Mouse (Mus musculus) right cerebral cortex, adult 2 months (tissue): Measurements from ENCODE around the gene Sap30.
"Not testable (repeated sequence)": the region's sequence is repeated elsewhere in the genome, so short reads cannot be mapped to it uniquely, and the experiment has no call there.

Experiments
- DNase-seq, 2 experiments: peaks; one replicate each; pipeline ENCODE4 v3.0.0; 2021 to 2022; ENCODE audit warnings: low spot score in 2 of 2

The Sap30 gene

DNA sequence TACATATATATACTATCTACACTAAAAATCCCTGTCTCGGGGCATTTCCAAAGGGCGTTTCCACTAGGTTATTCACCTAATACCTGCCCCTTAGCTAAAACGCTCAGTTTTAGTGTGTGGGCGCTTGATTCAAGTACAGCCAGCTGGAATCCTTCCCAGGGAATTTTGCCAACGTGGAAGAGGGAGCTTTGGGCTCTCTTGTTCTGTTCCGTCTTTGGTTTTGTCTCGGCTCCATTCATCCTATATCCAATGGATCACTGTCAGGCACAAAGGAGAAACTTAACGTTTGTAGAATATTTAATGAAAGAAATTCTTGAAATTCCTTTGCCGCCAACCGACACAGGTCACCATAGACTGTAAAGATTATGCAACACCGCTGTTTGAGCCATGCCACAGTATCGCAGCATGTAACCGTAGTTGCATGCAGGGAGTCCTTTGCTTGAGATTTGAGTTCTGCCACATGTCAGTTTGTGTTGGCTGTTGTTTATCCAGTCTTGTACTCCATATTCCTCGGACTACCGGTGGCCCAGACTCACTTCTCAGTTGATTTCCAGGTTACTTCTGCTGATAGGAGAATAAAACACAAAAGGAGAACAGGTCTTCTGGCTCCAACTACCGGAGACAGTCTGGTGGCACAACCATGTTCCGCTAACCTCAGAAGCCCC, 11.3 kb upstream of the Sap30 start:
- peak; percentile 48 to 54 for DNase-seq

- DNase-seq = no peak
Measured at GRCm38 (mm10) chr8:57498494-57498846, 10.8 kb upstream of the Sap30 start.

DNA sequence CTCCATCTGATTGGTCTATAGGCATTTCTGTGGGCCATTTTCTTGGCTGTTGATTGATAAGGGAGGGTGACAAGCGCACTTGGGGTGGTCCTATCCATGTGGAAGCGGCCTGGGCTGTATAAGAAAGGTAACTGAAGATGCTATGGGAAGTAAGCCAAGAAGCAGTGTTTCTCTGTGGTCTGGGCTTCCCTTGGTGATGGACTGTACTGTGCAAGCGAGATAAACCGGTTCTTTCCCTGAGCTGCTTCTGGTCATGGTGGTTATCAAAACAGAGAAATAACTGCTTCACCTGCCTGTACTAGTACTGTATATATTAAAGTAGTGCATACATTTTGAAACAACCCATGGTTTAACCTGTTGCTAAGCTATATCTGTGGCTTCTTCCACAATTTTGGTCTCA, 4.2 kb upstream of the Sap30 start:
- DNase-seq = no peak

DNA sequence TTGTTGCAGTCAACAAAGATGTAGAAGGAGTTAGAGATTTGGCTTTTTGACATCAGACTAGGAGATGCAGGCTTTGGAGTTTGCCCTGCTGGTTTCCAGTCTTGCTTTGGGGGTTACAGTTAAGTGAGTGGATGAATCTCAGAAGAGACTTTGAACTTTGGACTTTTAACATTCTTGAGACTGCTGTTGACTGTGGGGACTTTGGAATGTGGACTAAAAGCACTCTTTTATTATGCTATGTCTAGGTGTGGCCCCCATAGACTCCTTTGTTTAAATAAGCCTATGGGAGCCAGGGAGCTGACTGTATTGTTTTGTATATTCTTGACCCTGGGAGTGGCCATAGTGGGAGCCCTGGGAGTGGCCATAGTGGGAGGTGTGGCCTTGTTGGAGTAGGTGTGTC, 2.2 kb upstream of the Sap30 start:
- DNase-seq = no peak

- DNase-seq = no peak
Measured at GRCm38 (mm10) chr8:57489366-57489765, 1.7 kb upstream of the Sap30 start.

DNA sequence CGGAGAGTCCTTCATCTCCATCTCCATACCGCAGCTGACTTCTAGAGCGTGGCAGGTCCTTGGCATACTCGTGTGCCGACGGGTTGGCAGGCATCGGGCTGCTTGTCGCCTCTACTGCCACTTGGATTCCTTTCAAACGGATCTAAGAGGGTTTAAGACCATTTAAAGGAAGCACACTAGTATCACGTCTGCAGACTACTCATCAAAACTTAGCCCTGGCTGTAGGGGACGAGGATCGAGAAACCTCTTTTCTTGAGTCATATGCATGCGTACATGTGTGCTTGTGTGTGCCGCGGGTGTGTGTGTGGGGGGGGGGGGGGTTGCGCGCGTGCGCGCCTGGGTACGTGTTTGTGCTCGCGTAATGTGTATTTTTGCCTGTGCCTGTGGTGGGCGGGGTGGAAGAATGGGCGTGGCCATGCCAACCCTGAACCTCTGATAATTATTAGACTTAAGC, 679 bp upstream of the Sap30 start:
- peak; percentile 33 to 54 for DNase-seq

DNA sequence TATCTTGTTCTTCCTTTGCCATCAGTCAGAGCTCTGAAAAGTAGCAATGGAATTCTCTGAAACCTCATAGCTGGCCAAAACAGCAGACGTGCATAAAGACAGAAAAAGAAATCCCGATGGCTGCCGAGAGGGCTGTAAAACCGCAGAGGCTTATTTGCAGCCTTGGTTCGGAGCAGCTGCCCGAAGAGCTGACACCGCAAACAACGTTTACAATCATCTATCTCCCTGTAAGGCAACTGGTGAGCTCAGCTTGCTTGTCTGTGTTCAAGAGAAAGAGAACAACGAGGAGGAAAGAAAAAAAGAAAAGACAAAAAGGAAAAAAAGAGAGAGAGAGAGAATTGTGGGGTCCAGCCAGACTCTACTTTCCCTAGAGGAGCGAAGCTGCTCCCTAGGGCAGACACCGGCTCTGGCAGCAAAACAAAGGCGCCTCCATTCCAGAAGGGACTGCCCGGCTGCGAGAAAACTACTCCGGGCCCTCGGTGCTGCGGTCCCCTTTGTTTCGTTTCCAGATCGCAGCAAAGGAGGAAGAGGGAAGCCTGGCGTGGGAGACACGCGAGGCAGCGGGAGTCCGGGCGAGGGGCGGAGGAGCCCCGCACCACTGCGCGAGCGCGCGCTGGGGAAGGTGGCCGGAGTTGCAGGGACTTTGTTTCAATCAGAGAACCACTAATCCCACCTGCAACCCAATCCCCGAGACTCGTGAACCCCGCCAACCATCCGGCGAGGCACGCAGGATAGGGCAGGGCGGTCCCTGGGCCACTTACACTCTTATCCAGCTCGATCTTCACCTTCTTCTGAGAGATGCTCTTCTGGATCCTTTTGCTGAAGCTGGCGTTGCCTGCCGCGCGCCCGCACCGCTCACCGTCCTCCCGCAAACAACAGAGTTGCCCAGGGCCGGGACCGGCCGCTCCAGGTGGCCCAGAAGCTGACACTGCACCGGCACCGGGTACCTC, 894 bp downstream of the Sap30 start:
- peak; percentile 39 to 54 for DNase-seq

DNA sequence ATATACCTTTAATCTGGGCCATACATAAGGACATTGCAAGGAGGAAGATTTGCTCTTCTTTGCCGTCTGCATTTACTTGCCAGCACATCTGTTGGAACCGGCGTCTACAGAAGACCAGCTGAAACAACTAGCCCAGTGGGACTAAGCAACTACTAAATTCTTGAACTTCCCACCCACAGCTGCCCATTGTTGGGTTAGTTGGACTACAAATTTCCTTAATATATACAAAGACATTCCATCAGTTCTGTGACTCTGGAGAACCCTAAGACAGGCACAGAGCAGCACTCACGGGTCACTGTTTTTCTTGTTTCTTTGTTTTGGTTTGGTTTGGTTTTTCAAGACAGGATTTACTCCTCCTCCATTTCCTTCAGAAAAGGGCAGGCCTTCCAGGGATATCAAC, 7.1 kb downstream of the Sap30 start:
- DNase-seq = no peak

DNA sequence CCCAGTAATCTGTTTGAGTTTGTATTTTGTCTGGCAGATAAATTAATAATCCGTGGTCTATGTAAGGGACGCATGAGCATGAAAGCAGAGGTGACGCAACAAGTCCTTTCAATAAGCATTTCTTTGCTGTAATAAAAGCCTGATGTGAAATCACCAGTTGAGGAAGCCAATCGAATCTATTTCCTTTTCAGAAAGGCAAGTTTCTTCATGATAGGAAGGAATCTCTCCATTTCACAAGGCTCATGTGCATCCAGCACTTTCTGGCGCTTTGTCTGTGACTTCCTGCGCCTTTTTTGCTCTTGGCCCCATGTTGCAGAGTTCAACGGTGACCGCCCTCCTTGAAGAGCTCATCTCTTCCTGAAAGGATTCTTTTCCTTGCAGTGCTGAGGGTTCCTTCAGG, 8.0 kb downstream of the Sap30 start:
- DNase-seq = no peak

GRCm38 (mm10) chr8:57478406-57478805, 9.3 kb downstream of the Sap30 start:
- no peak for DNase-seq

DNA sequence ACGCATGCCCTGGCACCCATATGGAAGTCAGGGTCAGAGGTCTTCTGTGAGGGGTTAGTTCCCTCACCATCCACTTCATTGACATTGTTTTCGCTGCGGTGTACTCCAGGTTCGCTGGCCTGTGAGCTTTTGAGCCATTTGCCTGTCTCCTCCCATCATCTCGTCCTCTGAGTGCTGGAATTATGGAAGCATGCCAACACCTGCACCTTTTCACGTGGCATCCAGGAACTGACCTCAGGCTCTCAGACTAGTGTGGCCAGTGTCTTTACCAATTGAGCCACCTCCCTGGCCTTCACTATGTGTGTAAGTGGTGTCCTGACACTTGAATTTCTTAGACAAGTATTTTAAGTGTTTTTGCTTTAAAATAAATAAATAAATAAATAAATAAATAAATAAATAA, 13.9 kb downstream of the Sap30 start:
- no peak for DNase-seq

DNA sequence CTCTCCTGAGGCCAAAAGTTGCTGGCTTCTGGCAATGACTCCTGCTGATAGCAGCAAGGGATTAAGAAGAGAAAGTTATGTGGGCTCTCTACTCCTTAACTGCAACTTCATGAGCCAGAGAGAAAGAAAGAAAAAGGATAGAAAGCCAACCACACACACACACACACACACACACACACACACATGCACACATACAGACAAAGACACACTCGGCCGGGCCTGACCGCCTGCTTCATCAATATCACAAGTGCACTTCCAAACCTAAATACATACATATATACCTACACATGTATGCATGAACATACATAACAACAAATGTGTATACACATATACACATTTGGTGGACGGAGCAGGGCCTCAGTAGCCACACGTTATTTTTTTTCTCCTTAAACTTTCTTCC, 16.8 kb downstream of the Sap30 start:
- no peak for DNase-seq

DNA sequence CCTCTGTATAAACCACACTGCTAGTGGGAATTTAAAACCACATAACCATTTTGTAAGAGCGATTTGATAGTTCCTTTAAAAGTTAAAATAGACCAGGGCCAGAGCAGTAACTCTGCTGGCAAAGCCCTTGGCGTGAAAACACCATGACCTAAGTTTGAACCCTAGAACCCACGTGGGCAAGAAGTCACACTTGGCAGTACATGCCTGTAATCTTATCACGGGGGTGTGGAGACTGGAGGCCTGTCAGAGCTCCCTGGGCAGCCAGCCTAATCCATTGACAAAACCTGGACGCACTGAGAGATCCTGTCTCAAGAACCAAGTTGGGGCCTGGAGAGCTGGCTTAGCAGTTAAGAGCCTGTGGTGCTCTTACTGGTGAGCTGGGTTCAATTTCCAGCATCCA, 19.0 kb downstream of the Sap30 start:
- DNase-seq = no peak

- no peak for DNase-seq
Measured at GRCm38 (mm10) chr8:57463757-57464156, 23.9 kb downstream of the Sap30 start.

GRCm38 (mm10) chr8:57462839-57463238, 24.8 kb downstream of the Sap30 start:
- DNase-seq = no peak

DNA sequence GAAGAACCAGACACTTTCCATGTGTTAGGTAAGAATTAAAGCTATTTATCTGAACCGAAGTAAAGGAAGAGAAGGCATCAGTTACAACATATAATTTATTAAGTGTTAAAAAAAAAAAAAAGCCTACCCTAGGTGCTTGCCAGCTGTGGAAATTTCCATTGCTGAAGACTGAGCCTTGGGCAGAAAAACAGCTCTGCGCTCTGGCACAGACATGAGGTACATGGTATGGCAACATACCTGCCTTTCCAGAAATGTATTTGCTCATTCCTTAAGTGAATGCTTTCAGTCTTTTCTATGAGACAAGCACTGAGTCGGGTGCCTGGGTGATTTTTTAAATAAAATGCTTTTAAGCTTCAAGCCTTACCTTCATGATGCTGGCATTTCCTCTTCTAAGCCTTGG, 29.7 kb downstream of the Sap30 start:
- no peak for DNase-seq

- DNase-seq = peak; percentile 7 to 15
Measured at GRCm38 (mm10) chr8:57457152-57457551, 30.5 kb downstream of the Sap30 start.

DNA sequence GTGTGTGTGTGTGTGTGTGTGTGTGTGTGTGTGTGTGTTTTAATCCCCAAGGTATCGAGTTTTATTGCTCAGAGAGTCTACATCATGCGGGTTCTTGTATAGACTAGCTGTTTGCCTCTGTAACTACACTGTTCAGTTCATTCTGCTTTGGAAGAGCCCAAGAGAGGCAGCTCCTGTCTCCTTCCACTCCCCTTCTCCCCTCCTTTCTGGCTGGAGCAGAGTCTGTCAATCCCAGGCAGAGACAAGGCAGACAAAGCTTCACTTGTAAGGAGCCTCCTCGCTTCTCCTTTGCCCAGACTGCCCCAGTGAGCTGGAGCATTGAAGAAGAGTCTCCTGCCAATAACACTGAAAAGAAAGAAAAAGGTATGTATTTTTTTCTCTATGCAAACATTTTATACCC, 31.9 kb downstream of the Sap30 start, which contains the start of gene Scrg1:
Scrg1 (plus strand) TSS at position 159 of the 400 bp plus-strand sequence.
- no peak for DNase-seq

DNA sequence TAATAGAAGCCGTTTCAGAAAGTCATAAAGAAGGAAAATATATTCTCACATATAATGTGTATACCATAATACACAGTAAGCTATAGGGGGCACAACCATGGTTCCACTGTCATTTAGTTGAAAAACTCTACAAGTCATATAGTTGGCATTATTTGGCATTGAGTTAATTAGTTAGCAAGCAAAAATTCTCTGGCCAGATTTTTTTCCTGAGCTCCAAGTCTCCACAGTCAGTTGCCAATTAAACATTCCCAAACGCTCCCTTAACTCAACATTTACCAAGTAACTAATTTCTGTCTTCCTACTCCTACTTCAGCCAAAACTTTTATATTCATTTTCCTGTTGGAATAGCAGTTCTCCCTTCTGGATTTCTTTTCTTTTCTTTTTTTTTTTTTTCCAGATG, 34.3 kb downstream of the Sap30 start:
- DNase-seq = no peak

DNA sequence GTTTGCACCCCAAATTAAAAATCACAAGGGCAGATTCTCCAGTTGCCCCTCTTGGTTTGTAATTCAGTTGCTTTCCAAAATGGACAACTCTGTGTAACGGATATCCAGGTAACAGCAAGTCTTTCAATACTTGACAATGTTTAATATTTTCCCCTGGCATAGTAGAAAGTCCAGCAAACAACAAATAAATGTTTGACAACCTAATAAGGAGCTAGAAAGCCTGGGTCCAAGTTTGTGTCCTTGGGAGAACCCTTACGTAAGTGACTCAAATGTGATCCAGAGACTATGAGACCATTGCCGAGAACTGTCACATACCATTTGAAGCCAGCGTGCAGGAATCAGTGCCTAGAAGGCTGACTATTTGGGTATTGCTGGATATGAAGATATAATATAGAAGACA, 35.8 kb downstream of the Sap30 start:
- no peak for DNase-seq

GRCm38 (mm10) chr8:57450726-57451125, 36.9 kb downstream of the Sap30 start:
- no peak for DNase-seq

- not testable (repeated sequence) for DNase-seq
Measured at GRCm38 (mm10) chr8:57445901-57446300, 41.8 kb downstream of the Sap30 start.

DNA sequence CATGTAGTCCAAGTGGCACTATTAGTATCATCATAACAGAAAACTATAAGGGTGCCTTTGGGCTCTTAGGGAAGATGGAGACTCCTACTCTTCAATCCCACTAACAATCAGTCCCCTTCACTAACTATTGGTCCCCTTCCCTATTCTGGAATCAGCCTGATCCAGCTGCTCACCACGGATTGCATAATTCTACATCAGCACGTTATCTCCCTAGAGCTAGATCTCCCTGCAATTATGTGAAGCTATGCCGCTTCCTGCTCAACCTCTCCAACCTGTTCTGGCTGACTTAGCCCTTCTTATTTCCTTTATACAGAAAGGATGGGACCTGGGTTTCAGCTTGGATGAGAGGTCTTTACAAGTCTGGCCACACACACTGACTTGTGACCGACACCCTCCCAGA, 44.4 kb downstream of the Sap30 start:
- no peak for DNase-seq
